Mouse (Mus musculus) kidney, postnatal 25 days (tissue): ENCODE measurements at regions not wholly inside any gene's neighbourhood (a gene's known extent, or its start where the extent isn't known, plus 50 kb on each side); places are given as distances from the start of the nearest gene placed in this dataset.

ENCODE experiments used
- DNase-seq, 2 experiments: peaks; one replicate each; pipeline ENCODE4 v3.0.0; 2021; ENCODE audit warnings: mixed read lengths in 2 of 2

DNA sequence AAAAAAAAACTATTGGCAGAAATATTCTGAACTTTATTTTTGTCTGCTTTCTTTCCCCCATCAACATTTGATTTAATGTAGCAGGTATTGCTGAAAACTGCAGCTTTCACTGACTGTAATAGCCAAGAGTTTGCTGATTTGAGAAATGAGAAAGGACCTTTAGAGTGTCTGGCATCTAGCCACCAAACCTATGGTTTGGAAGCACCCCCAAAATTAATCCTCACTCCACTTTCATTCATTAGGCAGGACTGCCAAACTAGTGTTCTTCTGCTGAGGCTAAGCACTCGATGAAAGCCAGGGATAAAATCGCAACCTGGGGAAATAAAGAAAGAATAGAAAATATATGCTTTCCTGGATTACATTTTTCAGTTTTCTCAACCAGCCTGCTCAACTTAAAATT, 320.4 kb downstream of the Atp6ap1l start:
- no peak for DNase-seq

DNA sequence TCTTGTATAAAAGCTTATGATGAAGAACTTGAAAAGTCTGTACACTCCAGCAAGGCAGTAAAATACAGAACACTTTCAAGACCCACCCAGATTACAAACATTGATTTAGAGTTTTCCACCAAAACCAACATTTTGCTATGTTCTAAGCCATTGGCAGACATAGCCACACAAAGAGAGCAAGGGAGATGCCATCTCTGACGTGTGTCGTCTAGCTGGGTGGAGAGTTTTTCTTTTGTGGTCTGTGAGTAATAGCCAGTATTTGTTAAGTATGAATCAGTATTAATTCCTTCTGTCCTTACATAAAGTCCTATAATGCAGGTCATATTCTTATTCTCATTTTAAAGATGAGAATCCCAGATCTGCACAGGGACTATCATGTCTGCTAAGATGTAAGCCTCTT, 329.8 kb downstream of the Atp6ap1l start:
- no peak for DNase-seq

DNA sequence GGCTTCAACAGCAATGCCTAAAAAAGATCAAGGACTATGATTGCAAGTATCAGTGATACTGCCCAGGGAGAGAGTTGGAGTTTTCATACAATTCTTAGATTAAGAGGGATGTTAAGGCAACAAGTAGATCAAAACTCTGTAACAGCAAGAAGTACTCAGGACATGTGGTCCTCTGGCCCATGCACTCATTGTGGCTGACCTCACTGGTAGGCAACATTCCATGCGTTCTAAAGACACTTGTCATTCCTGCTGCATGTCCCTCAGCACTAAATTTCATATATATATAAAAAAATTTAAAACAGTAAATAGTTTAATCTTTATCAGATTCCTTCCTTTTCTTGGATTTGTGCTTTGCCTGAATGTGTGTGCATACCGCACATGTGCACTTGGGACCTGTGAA, 332.6 kb downstream of the Atp6ap1l start:
- no peak for DNase-seq

DNA sequence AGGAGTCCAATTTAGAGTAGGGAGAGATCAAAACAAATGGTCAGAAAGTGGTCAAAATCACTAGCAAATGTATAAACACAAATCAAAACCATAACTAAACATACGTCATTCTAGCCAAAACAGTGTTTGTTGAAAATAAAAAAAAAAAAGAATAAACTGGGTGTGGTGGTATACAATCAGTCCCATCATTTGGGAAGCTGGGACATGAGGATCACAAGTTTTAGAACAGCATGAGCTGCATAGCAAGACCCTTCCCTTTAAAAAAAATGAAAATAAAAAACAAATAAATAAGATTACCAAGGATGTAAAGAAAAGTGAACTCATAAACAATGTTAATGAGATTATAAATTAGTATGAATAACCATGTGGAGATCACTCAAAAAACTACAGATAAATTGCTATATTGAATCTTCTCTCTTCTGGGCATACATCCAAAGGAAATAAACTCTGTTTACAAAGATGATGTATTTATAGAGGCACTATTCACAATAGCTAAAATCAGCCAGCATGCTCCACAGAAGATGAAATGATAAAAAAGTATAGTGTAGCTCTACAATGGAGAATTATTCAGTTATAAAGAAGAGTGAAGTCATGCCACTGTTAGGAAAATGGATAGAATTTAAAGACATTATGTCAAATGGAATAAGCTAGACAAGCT, 341.8 kb downstream of the Atp6ap1l start:
- DNase-seq, result no peak

DNA sequence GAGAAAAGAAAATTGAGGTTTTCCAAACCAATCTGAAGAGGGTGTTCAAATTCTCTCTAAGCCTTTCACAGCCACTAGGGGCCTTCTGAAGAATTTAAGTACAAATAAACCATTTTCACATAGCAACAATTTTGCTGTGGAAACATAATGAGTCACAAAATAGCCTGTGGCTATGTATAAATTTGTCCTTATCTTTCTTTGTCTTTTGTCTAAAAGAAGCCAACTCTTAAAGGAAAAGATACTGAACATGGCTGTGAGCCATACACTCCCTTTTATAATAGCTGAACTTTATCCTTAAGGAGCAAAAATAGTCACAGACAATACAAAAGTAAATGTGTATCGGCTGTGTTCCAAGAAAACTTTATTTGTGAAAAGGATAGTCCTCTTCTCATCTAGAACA, 345.1 kb downstream of the Atp6ap1l start:
- DNase-seq, result no peak

DNA sequence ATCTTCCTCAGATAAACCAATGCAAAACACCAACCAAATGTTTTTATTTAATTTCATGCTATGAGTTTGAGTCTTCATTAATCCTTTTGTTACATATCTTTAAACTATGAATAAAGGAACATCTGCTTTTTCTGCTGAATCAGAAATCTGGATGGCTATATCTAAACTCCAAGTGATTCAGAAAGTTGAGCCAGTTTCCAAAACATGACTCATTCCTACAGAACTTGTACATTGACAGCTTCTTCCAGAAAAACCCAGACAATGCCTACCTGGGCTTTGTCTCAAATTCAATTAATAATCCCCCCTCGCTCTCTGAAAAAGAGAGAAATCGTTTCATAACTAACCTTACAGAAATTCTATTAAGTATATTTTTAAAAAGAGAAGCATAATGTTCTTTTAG, 345.7 kb downstream of the Atp6ap1l start:
- DNase-seq, result no peak

DNA sequence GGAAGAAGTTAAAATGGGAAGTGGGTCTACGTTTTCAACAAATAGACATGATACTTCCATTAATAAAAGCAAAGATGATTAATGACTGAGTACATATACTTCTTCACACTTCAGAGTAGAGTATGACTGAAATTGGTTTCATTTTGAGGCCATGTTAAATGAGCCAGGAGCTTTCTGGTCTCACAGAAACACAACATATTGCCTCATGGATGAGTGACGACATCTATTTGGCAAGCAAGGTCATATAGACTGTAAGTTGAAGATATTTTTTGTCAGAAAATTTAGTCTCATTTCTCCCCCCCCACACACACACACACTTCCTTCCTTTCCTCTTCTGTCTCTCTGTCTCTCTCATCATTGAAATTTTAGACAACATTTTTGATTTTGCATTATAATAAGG, 354.0 kb downstream of the Atp6ap1l start:
- no peak for DNase-seq

DNA sequence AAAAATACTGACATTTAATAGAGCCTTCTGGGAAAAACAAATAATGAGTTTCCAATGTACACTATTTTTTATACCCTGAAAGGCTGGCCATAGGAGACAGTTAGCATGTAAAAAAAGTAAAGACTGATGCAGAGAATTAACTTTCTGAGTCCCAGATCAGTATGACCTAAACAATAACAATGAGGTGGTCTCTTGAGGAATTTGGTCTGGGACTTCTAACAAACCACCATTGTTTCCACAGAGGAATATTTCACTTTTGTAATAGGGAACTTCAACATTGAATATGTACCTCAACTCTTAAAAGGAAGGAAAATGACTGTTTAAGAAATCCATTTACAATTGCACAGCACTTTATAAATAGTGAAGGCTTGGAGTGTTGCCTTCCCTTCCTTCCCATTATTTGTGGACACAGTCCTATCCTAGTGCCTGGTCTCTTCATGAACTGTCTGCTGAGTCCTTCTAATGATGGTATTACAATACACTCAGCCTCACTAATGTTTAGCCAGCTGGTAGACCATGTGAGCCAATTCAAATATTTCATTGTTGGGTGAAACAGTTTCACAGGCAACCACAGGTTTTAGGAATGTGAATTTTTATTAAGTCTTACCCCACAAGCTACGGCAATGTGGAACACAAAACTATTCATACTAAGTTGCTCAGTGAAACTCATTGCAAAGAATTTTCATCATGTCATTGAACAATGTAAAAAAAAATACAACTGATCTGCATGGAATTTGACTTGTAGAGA, 358.7 kb downstream of the Atp6ap1l start:
- no peak for DNase-seq

DNA sequence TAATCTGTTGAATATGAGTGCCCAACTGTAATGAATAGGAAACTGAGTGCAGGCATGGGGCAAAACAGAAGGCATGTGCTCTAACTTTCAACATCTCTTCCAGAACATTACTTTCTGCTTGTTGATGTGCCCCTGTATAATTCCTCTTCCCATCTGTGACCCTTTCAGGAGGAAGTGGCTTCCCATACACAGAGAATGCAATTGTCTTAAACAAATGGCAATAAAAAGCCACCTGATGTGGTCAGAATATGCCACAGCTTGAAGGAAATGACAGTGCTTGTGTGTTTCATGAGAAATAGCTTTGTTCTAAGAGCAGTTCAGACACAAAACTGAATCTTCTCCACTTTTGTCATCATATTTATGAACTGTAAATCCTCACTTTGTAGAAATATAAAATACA, 359.3 kb downstream of the Atp6ap1l start:
- DNase-seq, result no peak

DNA sequence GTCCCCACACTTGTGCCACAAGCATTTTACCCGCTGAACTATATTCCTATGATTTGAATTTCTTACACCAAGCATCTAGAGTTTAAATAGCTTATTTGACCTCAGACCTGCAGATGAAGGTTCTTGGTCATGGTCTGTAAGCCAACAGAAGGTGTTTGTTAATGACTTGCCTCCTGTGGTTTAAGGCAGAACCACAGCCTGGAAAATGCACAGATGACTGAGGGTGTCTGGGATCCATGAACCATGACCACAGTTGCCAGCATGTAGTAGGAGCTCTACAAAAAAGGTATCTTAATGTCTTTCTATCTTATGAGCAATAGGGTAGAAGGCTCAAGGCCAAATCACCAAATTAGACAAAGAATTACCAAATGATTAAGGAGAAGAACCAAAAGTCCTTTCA, 367.6 kb downstream of the Atp6ap1l start:
- DNase-seq, result peak; percentile 4 to 38

DNA sequence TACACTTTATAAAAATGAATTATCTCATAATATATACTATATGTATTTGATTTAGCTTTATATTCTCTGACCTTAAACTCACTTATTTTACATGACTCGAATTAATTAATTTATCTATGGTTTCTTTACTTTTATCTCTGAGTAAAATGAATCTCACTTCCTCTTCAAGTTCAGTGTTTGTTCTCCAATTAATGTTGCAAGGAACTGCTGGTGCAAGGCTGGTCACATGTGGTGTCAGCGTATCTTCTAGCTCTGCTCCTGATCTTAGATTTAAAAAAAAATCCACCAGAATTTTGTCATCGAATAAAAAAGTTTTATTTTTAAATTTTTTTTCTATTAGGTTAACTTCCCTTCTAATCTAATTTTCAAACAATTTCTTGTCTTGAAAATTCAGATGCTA, 378.2 kb downstream of the Atp6ap1l start:
- DNase-seq, result no peak

DNA sequence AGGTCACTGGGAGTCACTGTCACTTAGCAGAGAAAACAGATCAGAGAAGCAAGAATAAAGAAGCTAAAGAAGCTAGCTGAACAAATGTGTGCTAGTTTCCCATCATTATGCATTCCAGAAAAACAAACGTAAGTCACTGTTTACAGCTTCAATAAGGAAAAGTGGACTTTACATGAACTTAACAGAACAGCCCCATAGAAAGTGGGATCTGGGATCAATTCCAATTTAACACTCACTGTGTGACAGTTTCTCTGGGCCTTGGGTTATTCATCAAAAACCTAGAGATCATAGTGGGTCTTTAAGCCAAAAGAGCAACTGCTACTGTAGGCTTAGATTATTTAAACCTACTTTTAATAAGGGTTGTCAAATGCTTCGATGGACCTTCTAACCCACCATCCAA, 379.4 kb downstream of the Atp6ap1l start:
- no peak for DNase-seq

DNA sequence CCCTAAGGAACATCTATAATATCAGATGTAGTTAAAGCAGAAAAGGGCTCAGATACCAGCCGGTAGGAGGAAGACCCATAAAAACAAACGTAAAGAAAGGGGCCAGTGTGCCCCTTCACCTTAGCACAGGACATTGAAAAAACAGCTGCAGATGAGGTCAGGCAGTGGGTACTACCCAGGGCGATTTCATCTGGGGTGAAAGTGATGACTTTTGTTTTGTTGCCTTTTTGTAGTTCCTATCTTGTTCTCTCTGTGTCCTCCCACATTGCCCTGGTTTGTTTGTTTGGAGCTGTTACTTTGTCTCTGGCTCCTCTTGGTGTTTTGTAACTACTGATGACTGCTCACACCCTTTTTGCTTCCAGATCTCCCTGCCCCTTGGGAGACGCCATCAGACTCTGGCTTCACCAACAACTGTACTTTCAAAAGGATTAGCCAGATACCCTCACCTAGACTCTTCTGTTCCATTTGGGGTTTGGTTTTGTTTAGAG, 383.4 kb downstream of the Atp6ap1l start:
- no peak for DNase-seq

DNA sequence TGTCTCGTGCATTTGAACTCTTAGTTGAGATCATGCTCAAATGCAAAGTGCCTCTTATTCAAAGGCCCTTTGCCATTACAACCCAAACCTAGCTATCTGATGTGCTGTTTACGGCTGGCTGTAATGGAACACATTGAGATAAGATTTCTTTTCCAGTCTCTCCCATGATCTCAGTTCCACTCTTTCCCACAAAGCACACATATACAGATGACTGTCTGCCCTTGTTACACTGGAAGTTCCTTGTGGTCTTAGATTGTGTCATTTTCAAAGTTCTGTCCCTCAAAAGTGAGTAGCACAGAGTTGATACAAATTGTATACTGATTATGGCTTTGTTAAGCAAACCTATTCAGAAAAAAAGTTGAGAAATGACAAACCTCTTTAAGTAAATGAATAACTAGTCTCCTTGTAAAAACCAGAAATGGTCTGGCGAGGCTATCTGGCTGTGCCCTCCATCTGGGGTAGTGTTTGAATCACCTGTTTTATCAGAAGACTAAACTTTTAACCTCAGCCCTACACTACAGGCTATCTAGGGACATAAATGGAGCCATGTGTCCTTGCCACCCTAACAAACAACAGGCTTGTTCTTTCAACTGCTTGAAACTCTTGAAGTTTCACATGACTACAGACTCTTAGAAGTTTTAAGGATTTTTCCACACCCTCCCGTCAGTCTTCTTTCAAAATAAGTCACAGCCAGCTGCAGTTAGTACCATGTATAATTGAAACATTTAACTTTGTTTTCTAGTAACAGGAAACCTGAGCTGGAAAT, 384.0 kb downstream of the Atp6ap1l start:
- DNase-seq, result no peak

DNA sequence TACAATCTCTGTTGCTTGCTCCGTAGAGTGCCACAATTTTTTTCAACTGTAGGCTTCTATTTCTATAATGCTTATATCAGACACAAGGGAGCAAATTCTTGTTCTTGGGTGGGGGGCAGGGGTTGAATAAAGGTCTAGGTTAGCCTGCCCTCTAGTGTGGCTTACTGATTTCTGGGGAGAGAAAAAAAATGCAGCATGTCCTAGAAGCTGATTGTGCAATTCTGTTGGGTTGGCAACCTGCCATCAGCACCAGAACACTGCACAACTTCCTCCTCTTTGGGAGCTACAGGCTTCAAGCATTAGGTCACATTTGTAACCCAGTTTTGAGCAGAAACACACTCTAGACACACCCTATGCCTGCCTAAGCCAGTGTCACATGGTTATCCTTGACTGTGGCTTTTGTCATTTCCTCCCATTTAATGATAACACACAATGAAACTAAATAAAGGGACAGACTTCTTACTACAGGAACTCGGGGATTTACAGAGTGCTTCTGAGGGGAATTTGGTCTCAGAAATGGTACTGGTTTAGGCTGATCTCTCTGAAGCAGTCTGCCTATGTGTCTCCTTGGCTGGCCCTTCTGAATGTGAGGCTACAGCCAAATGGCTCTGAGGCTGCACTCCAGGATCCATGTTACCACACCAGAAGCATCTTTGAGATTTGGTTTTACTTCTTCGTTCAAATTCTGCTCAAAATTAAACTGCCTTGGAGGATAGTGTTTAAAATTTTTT, 389.2 kb downstream of the Atp6ap1l start:
- peak; percentile 88 to 90 for DNase-seq

DNA sequence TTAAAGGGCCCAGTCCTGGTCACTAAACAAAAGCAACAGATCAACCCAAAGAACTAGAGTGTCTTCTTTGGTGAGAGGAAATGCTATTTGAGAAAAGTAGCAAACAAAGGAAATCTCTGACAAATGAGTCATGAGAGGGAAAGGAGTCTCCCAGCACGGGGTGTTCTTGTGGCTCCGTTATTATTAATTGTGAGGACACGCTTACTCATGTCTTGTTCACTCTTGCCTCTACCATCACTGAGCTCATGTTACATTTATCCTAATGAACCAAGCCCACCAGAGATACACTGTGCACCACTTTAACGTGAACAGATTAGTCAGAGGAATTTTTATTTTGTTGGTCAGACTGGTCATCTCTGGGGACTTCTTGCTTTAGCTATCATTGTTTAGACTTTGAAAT, 391.3 kb downstream of the Atp6ap1l start:
- no peak for DNase-seq

DNA sequence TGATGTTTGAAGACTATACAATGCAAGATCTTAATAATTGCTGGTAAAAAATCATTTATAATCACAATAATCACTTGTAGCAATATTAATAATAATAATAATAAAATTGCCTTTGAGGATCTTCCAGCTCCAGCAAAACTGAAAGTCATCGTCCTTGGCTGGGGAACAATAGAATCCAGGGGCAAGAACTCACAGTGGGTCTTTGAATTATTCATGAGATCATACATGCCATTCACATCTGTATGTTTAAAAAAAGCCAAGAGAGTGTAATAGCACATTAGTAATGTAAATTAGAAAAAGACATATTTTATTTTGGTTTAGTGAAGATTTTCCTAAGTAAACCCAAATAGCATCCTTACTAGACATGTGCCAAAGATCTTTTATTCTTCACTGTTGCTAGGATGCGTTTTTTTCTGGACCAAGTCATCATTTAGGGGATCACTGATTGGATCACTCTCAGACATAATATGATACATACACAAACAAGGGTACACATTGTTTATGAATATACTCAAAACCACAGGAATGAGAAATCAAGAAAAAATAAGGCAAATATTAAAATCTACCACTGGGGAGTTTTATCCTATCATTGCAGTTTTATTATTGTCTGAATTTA, 392.3 kb downstream of the Atp6ap1l start:
- no peak for DNase-seq

DNA sequence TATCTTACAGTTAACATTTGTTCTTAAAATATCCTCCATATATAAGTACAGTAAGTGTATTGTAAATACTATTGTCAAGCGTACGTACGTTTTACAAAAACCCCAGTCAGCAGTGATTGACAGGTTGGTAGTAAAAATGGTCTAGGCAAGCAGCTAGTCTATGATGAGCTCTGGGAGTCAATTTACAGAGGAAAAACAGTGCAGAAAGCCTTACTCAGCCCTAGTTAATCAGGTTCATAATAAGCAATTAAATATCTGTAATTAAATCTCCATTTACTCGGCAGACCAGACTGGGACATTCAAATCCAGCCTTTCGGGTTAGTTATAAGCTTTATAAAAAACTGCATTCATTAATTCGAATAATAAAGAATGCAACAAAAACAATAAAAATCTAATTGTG, 394.7 kb downstream of the Atp6ap1l start:
- no peak for DNase-seq

DNA sequence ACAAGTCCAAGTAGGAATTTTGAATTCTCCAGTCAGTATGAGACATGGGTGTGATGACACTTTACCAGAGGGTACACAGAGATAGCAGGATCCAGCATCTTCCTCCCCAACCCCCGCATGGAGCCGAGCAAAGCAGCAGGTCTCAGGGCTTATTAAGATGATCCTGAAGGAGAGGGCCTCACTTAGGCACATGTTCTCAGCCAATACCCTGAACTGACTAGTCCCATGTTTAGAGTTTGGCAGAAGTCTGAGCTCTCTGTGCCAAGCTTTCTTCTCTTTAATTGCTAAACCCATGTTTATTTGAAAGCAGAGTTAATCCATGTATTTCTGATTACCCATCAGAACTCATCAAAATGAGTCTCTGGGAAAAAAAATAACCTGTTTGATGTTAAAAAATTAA, 402.0 kb downstream of the Atp6ap1l start:
- no peak for DNase-seq

DNA sequence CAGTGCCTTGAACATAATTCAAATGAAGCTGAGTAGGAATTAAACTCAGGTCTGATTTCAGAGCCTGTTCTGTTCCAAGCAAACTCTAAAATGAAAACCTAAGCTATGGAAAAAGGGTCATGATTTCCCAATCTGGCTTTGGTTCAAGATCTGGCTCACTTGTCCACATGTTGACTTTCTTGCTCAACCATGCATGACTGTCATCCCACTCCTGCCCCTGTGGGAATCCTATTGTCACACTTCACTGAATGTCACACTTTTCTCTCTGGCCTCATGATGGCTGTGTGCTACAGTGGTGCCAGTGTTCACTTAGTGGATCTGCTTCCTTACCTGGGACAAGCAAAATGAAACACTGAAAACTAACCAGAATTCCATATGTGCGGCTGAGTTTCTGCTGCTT, 403.0 kb downstream of the Atp6ap1l start:
- peak; percentile 23 to 37 for DNase-seq

DNA sequence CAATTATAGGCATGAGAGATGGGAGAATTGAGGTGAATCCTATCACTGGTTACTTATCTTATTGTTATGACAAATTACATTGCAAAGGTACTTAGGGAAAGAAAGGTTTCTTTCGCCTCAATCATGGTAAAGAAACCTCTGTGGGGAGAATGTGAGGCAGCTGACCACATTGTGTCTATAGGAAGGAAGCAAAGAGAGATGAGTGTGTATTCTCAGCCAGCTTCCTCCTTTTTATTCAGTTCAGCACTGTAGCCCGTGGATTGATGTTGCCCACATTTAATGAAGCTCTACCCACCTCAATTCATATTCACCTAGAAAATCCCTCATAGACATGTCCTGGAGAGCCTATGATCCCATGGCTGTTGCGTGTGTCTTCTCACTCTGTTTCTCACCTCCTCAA, 406.2 kb downstream of the Atp6ap1l start:
- DNase-seq, result no peak

DNA sequence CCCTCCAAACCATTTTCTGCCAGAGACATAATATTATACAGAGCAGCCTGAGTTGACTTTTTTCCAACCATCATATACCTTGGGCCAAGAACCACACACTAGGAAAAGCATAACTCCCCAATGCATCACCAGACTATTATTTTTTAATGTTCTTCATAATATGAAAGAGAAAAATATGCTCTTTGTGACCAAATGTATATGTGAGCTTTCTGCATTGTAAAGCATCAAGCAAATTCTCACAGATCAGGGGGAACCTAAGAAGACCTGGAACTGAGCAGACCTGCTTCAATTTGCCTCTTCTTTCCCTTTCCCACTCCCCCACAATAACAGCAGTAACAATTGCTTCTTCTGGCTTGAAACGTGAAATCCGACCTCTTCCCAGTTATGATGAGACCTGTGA, 407.6 kb downstream of the Atp6ap1l start:
- no peak for DNase-seq

DNA sequence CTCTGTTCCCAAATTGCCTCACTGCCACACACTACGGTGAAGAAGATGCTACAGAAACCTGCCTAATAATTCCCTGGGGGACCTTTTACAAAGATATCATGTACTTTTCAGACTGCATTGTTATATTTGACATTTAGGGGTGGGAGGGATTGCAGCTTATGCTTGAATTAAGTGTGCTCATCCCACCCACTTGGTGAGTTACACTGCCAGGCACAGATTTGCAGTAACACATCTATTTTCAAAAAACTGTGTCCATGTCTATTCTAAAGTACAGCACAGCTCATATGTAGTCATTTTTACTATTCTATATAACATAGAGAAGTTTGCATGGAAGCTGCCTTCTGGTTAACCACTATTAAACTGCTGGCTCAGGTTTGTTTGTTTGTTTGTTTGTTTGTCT, 404.3 kb upstream of the Xrcc4 start:
- no peak for DNase-seq
